In genomic region chr15:81729241-81729791, GRCm38 (mm10) we compare ENCODE assay signal across 7 mouse cellular contexts. TPM values are rescaled to one million over a fixed set of nuclear protein-coding genes. Genes with fewer than 3 reads are reported as not detected.
DNase-seq lines count a peak whose midpoint lies in the region; ATAC-seq and TF ChIP-seq lines count a peak whose summit lies in the region.

No protein-coding gene starts in this region.

- peak overlapping the region; percentile 63 for H3K27ac ChIP-seq in MEL (ENCODE audit: control insufficient read depth, low read depth, low read length)
- H3K27ac ChIP-seq in embryonic facial prominence, embryonic 15.5 days (replicated peaks) = peak overlapping the region; percentile 65
- peak overlapping the region; percentile 69 for H3K27ac ChIP-seq in hindbrain, embryonic 14.5 days
- peak overlapping the region; percentile 89 for H3K27ac ChIP-seq in left cerebral cortex, adult 2 months
- H3K27ac ChIP-seq in macrophage = peak overlapping the region; percentile 55
- H3K27ac ChIP-seq in small intestine, adult 2 months (ENCODE audit: insufficient read depth, low read depth, low read length) = peak overlapping the region; percentile 45

- H3K9me3 ChIP-seq in MEL (replicated peaks; ENCODE audit: insufficient read depth, low read length) = no peaks in the 10 kb centered on the region
- H3K9me3 ChIP-seq in embryonic facial prominence, embryonic 15.5 days (replicated peaks) = no peaks in the 10 kb centered on the region
- no peaks in the 10 kb centered on the region for H3K9me3 ChIP-seq in hindbrain, embryonic 14.5 days (ENCODE audit: control insufficient read depth, low read length)

- no peaks in the 10 kb centered on the region for H3K27me3 ChIP-seq in MEL (ENCODE audit: control insufficient read depth in 1 of 2, insufficient read depth in 2 of 2, low read length in 2 of 2)
- no peaks in the 10 kb centered on the region for H3K27me3 ChIP-seq in embryonic facial prominence, embryonic 15.5 days
- H3K27me3 ChIP-seq in hindbrain, embryonic 14.5 days (ENCODE audit: control insufficient read depth, insufficient read depth, low read length) = no peaks in the 10 kb centered on the region
- H3K27me3 ChIP-seq in small intestine, adult 2 months (ENCODE audit: control insufficient read depth, insufficient read depth, low read length) = no peaks in the 10 kb centered on the region

- TF ChIP-seq POLR2A in MEL (IDR thresholded peaks at IDR 0.05; ENCODE audit: control insufficient read depth in 1 of 2, insufficient read depth in 1 of 2, low read depth in 1 of 2, low read length in 2 of 2, poor library complexity in 1 of 2) = peak in 1 of 2 experiments; percentile 82; a peak in 1 of 4 replicates
- no peak for TF ChIP-seq POLR2A in small intestine, adult 2 months (IDR thresholded peaks at IDR 0.05; ENCODE audit: low read depth, low read length)

- H3K4me2 ChIP-seq in embryonic facial prominence, embryonic 15.5 days (replicated peaks) = peak overlapping the region; percentile 96
- peak overlapping the region; percentile 74 for H3K4me2 ChIP-seq in hindbrain, embryonic 14.5 days (replicated peaks)

- H3K4me1 ChIP-seq in MEL (ENCODE audit: control insufficient read depth in 1 of 2, insufficient read depth in 2 of 2, low read length in 2 of 2) = peaks cover 0 to 3% of the 10 kb centered on the region in 2 experiments; a peak in 1 of 4 replicates
- peaks cover 12% of the 10 kb centered on the region for H3K4me1 ChIP-seq in embryonic facial prominence, embryonic 15.5 days
- peaks cover 17% of the 10 kb centered on the region for H3K4me1 ChIP-seq in hindbrain, embryonic 14.5 days (replicated peaks; ENCODE audit: control insufficient read depth, insufficient read depth, low read length)
- 0 out of 2 replicates have a peak, but pooled peaks cover 3% of the 10 kb centered on the region for H3K4me1 ChIP-seq in small intestine, adult 2 months (ENCODE audit: control insufficient read depth, insufficient read depth, insufficient read length, low read length)

- ATAC-seq in embryonic facial prominence, embryonic 15.5 days (ENCODE audit: insufficient number of reproducible peaks, low FRiP score, low TSS enrichment, low read depth) = no peak
- ATAC-seq in hindbrain, embryonic 14.5 days (ENCODE audit: low FRiP score) = peak; percentile 47

- under 1% methylated on average over 49 of the region's 49 CpGs for WGBS in embryonic facial prominence, embryonic 15.5 days
- WGBS in hindbrain, embryonic 14.5 days = under 1% methylated on average over 48 of the region's 49 CpGs
- WGBS in macrophage (ENCODE audit: missing documents) = under 1% methylated on average over 49 of the region's 49 CpGs
- under 1% methylated on average over 49 of the region's 49 CpGs for WGBS in small intestine, adult 2 months

- DNase-seq in MEL (ENCODE audit: low read depth, low spot score) = peak; percentile 63
- peak; percentile 42 for DNase-seq in adrenal gland, postnatal 25 days
- DNase-seq in hindbrain, embryonic 14.5 days (ENCODE audit: low spot score) = no peak
- peak; percentile 72 to 84 for DNase-seq in left cerebral cortex, adult 2 months (ENCODE audit: extremely low spot score in 1 of 2, low spot score in 2 of 2)

- TF ChIP-seq RAD21 in MEL (IDR thresholded peaks at IDR 0.05; ENCODE audit: low read depth, low read length) = no peak

- TF ChIP-seq EP300 in MEL (IDR thresholded peaks at IDR 0.05; ENCODE audit: low read depth in 1 of 2, low read length in 2 of 2) = no peak

- H3K4me3 ChIP-seq in MEL (ENCODE audit: control insufficient read depth in 1 of 2, insufficient read depth in 1 of 2, low read depth in 2 of 2, low read length in 2 of 2) (peak overlapping the region; percentile 65 to 83), macrophage (ENCODE audit: inconsistent target) (peak overlapping the region; percentile 65)
- peak overlapping the region; percentile 88 for H3K4me3 ChIP-seq in embryonic facial prominence, embryonic 15.5 days (replicated peaks)
- H3K4me3 ChIP-seq in hindbrain, embryonic 14.5 days (replicated peaks; ENCODE audit: low read length) = peak overlapping the region; percentile 94
- peak overlapping the region; percentile 68 for H3K4me3 ChIP-seq in left cerebral cortex, adult 2 months
- peak overlapping the region; percentile 86 for H3K4me3 ChIP-seq in small intestine, adult 2 months (ENCODE audit: low read depth, low read length)

- H3K9ac ChIP-seq in MEL (ENCODE audit: control insufficient read depth, low read depth, low read length, poor library complexity, severe bottlenecking) = peak overlapping the region; percentile 86
- peak overlapping the region; percentile 89 for H3K9ac ChIP-seq in embryonic facial prominence, embryonic 15.5 days
- peak overlapping the region; percentile 73 for H3K9ac ChIP-seq in hindbrain, embryonic 14.5 days

- intact Hi-C loops in left cerebral cortex, adult 2 months (cut with DNase I) = no loop called here

- H3K36me3 ChIP-seq in MEL (ENCODE audit: control insufficient read depth in 1 of 2, insufficient read depth in 2 of 2, low read length in 2 of 2) (peaks cover 15 to 19% of the 10 kb centered on the region in 2 experiments), macrophage (ENCODE audit: inconsistent target) (no peaks in the 10 kb centered on the region)
- 0 out of 2 replicates have a peak, but pooled peaks cover 9% of the 10 kb centered on the region for H3K36me3 ChIP-seq in embryonic facial prominence, embryonic 15.5 days
- 0 out of 2 replicates have a peak, but pooled peaks cover 3% of the 10 kb centered on the region for H3K36me3 ChIP-seq in hindbrain, embryonic 14.5 days (replicated peaks; ENCODE audit: control insufficient read depth, insufficient read depth)
- H3K36me3 ChIP-seq in small intestine, adult 2 months (ENCODE audit: control insufficient read depth, insufficient read depth, low read length) = peaks cover under 1% of the 10 kb centered on the region; the same call in 1 of the 2 replicates

- TF ChIP-seq CTCF in MEL (IDR thresholded peaks at IDR 0.05 in 2 of 3, conservative IDR thresholded peaks at IDR 0.05 in 1 of 3; ENCODE audit: control insufficient read depth in 1 of 3, insufficient read depth in 1 of 3, low read depth in 2 of 3, low read length in 3 of 3, poor library complexity in 1 of 3, severe bottlenecking in 1 of 3) = no peak
- no peak for TF ChIP-seq CTCF in left cerebral cortex, adult 2 months (IDR thresholded peaks at IDR 0.05)
- TF ChIP-seq CTCF in small intestine, adult 2 months (IDR thresholded peaks at IDR 0.05; ENCODE audit: extremely low read depth, insufficient read length, insufficient replicate concordance, low read depth, low read length) = no peak

- H3K79me2 ChIP-seq in MEL (ENCODE audit: control insufficient read depth, insufficient read depth, low read length, poor library complexity) (peaks cover 47% of the 10 kb centered on the region), macrophage (ENCODE audit: inconsistent target) (peaks cover 54% of the 10 kb centered on the region)

TF ChIP-seq in MEL, 35 proteins besides CTCF, POLR2A, EP300 and RAD21 (continues in another document):
- no peak for TF ChIP-seq ZKSCAN1 (IDR thresholded peaks at IDR 0.05; ENCODE audit: low read depth, low read length)

RNA-seq across cellular contexts. Expression of gene Zc3h7b, which starts 15.5 kb away (rescaled TPM):
- 16.9 and 18.2 TPM in 2 replicates for total RNA-seq in MEL (2012; rRNA removed)
- polyA plus RNA-seq in MEL (2012; ENCODE audit: insufficient read depth in 1 of 2, insufficient read length in 2 of 2, low read depth in 1 of 2, low replicate concordance in 2 of 2, missing spikeins in 1 of 2) = 100 to 1,000 TPM in 1 of 2 experiments, 10 to 100 TPM in 1; 41.5 to 108 TPM
- total RNA-seq in adrenal gland, postnatal 25 days (2021) = 70.0 and 84.2 TPM in 2 replicates
- polyA plus RNA-seq in embryonic facial prominence, embryonic 15.5 days (2015; fragmentation: Nextera tagmentation; extraction: Ambion mirVana) = 29.5 and 31.2 TPM in 2 replicates
- 58.9 and 62.7 TPM in 2 replicates for polyA plus RNA-seq in hindbrain, embryonic 14.5 days (2014; fragmentation: Nextera tagmentation; extraction: Ambion mirVana)
- total RNA-seq in left cerebral cortex, adult 2 months (2021) = 100 to 1,000 TPM; 160 to 179 TPM
- 10 to 100 TPM in 20 of 26 experiments, 1 to 10 TPM in 6; 4.3 to 66.3 (median 19.0) TPM for total RNA-seq in macrophage (2018; cell fraction: chromatin; rRNA removed)
- total RNA-seq in macrophage (2018; cell fraction: cytosol; rRNA removed) = 10 to 100 TPM; 17.3 to 25.0 (median 22.3) TPM
- total RNA-seq in macrophage (2018; cell fraction: nucleus; rRNA removed) = 10 to 100 TPM in 23 of 26 experiments, 1 to 10 TPM in 3; 7.4 to 31.5 (median 17.6) TPM
- polyA plus RNA-seq in macrophage (2018) = 10.9 to 21.7 TPM (median 18.2 TPM) in 3 replicates
- 7.3 and 7.7 TPM in 2 replicates for polyA plus RNA-seq in small intestine, adult 2 months (2012; rRNA removed)

RNA-seq across cellular contexts. Expression of gene Rangap1, which starts 16.0 kb away (rescaled TPM):
- total RNA-seq in MEL (2012; rRNA removed) = 191 and 197 TPM in 2 replicates
- 100 to 1,000 TPM in 1 of 2 experiments, not detected in 1; 281 TPM for polyA plus RNA-seq in MEL (2012; ENCODE audit: insufficient read depth in 1 of 2, insufficient read length in 2 of 2, low read depth in 1 of 2, low replicate concordance in 2 of 2, missing spikeins in 1 of 2)
- 60.3 and 73.7 TPM in 2 replicates for total RNA-seq in adrenal gland, postnatal 25 days (2021)
- 98.3 and 102 TPM in 2 replicates for polyA plus RNA-seq in embryonic facial prominence, embryonic 15.5 days (2015; fragmentation: Nextera tagmentation; extraction: Ambion mirVana)
- polyA plus RNA-seq in hindbrain, embryonic 14.5 days (2014; fragmentation: Nextera tagmentation; extraction: Ambion mirVana) = 117 and 135 TPM in 2 replicates
- 100 to 1,000 TPM; 214 to 229 TPM for total RNA-seq in left cerebral cortex, adult 2 months (2021)
- 10 to 100 TPM; 13.6 to 77.8 (median 27.9) TPM for total RNA-seq in macrophage (2018; cell fraction: chromatin; rRNA removed)
- 10 to 100 TPM; 25.8 to 53.4 (median 39.6) TPM for total RNA-seq in macrophage (2018; cell fraction: cytosol; rRNA removed)
- total RNA-seq in macrophage (2018; cell fraction: nucleus; rRNA removed) = 10 to 100 TPM; 21.9 to 69.9 (median 34.5) TPM
- polyA plus RNA-seq in macrophage (2018) = 26.9 to 73.0 TPM (median 33.7 TPM) in 3 replicates
- 13.3 and 17.8 TPM in 2 replicates for polyA plus RNA-seq in small intestine, adult 2 months (2012; rRNA removed)

RNA-seq across cellular contexts. Expression of gene Chadl, which starts 32.2 kb away (rescaled TPM):
- 0.10 and 0.42 TPM in 2 replicates for total RNA-seq in MEL (2012; rRNA removed)
- polyA plus RNA-seq in MEL (2012; ENCODE audit: insufficient read depth in 1 of 2, insufficient read length in 2 of 2, low read depth in 1 of 2, low replicate concordance in 2 of 2, missing spikeins in 1 of 2) = under 1 TPM in 1 of 2 experiments, not detected in 1; 0.72 TPM
- 2.7 and 3.1 TPM in 2 replicates for total RNA-seq in adrenal gland, postnatal 25 days (2021)
- polyA plus RNA-seq in embryonic facial prominence, embryonic 15.5 days (2015; fragmentation: Nextera tagmentation; extraction: Ambion mirVana) = 10.4 and 12.4 TPM in 2 replicates
- 29.7 and 32.0 TPM in 2 replicates for polyA plus RNA-seq in hindbrain, embryonic 14.5 days (2014; fragmentation: Nextera tagmentation; extraction: Ambion mirVana)
- total RNA-seq in left cerebral cortex, adult 2 months (2021) = 10 to 100 TPM; 12.2 to 13.8 TPM
- 1 to 10 TPM in 3 of 26 experiments, under 1 TPM in 5, not detected in 18; 0.23 to 1.3 (median 0.55) TPM for total RNA-seq in macrophage (2018; cell fraction: chromatin; rRNA removed)
- under 1 TPM in 21 of 26 experiments, not detected in 5; 0.05 to 0.55 (median 0.22) TPM for total RNA-seq in macrophage (2018; cell fraction: cytosol; rRNA removed)
- total RNA-seq in macrophage (2018; cell fraction: nucleus; rRNA removed) = 1 to 10 TPM in 1 of 26 experiments, under 1 TPM in 6, not detected in 19; 0.17 to 1.2 (median 0.52) TPM
- polyA plus RNA-seq in macrophage (2018) = 0.10 to 0.51 TPM in 2 of 3 replicates, not detected in the other
- 2.0 and 2.8 TPM in 2 replicates for polyA plus RNA-seq in small intestine, adult 2 months (2012; rRNA removed)
